Mouse (Mus musculus): ENCODE measurements around the gene Gm17577.
"Not testable (repeated sequence)": the region's sequence is repeated elsewhere in the genome, so short reads cannot be mapped to it uniquely, and the experiment has no call there.

Gene Gm17577

DNA sequence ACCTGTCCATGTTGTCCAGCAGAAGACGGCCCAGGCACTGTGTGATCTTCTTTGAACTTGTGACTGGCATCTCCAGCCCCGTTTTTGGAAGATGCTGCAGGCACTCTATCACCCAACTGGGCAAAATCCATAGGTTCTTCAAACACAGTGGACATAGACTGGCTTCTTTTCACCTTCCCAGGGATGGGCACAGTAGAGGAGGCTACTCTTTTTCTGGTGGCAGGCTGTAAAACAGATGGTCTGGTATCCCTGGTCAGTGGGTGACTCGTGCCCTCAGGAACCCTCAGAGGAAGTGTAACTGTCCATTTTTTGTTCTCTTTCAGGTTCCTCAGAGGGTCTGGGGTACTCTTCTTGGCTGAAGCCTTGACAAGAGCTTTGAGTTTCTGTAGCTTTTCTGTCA lies at the start of gene Gm17577:
Gm17577 (minus strand) TSS at position 101 of the 400 bp plus-strand sequence.
- DNase-seq = not testable (repeated sequence)

- not testable (repeated sequence) for DNase-seq
Measured at GRCm38 (mm10) chrX:123222381-123222780, 24.3 kb downstream of the Gm17577 start, which contains the start of gene Srsx. Gene Srsx (minus strand): TSS chrX:123222481.
